Mouse (Mus musculus) forebrain, embryonic 15.5 days (tissue): ENCODE measurements around the gene Cryab. TPM values are rescaled to one million over a fixed set of nuclear protein-coding genes. Genes with fewer than 3 reads are reported as not detected.
A peak's percentile ranks its signal among the peaks of the same experiment; 100 is the strongest.

Source experiments
- ATAC-seq: fragments of 200-750 bp; cut with Nextera tagmentation; replicated peaks from 2 replicates; pipeline ENCODE4 v1.8.0; 2017; ENCODE audit warnings: mild to moderate bottlenecking, moderate TSS enrichment, moderate library complexity
- H3K27ac ChIP-seq: fragments of 300-500 bp; sonication (generic); replicated peaks from 2 replicates; pipeline ENCODE4 v1.5.1; 2015; ENCODE audit warnings: mild to moderate bottlenecking, inconsistent platforms
- H3K27me3 ChIP-seq: fragments of 300-500 bp; sonication (generic); 2 replicates; pipeline ENCODE4 v1.6.1; 2015; ENCODE audit warnings: inconsistent platforms
- H3K36me3 ChIP-seq: fragments of 300-500 bp; sonication (generic); 2 replicates; pipeline ENCODE4 v1.6.1; 2015; ENCODE audit warnings: mild to moderate bottlenecking, inconsistent platforms
- H3K4me1 ChIP-seq: fragments of 300-500 bp; sonication (generic); 2 replicates; pipeline ENCODE4 v1.6.1; 2015; ENCODE audit warnings: inconsistent platforms
- H3K4me2 ChIP-seq: fragments of 300-500 bp; sonication (generic); replicated peaks from 2 replicates; pipeline ENCODE4 v1.6.1; 2015; ENCODE audit warnings: mild to moderate bottlenecking, inconsistent platforms
- H3K4me3 ChIP-seq: fragments of 300-500 bp; sonication (generic); 2 replicates; pipeline ENCODE4 v1.5.1; 2015; ENCODE audit warnings: mild to moderate bottlenecking, inconsistent platforms
- H3K9ac ChIP-seq: fragments of 300-500 bp; sonication (generic); replicated peaks from 2 replicates; pipeline ENCODE4 v1.6.1; 2015; ENCODE audit warnings: mild to moderate bottlenecking, inconsistent platforms
- H3K9me3 ChIP-seq: fragments of 300-500 bp; sonication (generic); 2 replicates; pipeline ENCODE4 v1.6.1; 2016; ENCODE audit warnings: inconsistent platforms
- WGBS: fragments of 180-500 bp; shearing (Covaris S2); methylation state at CpG from one replicate; pipeline ENCODE4 v1.1.7; 2015; ENCODE audit warnings: mixed read lengths; 5-methylcytosine and 5-hydroxymethylcytosine counted together
- polyA plus RNA-seq: library from polyadenylated mRNA; unstranded; fragments of >200 nt; fragmentation: Nextera tagmentation; extraction: Ambion mirVana; gene quantifications from 2 replicates; pipeline ENCODE4 v1.2.1, GENCODE M21; 2015

The Cryab gene
- polyA plus RNA-seq, 1 experiment from 2014 or later = 14.1 TPM

DNA sequence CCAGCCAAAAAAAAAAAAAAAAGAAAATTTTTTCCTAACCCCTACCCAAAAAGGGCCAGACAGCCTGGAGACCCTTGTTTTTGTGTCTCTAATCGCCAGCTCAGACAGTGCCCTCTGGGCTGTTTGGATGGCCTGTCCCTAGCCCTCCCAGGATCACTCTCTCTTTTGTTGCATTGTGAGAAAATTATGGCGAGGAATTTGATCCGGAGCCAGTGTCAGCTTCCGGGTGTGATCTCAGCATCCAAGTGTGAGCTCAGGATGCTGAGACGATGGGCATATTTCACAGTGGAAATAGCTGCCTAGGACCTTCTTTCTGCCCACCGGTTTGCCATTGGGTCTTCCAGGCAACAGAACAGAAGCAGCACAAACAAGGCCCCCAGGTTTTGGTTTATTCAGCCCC, 419 bp upstream of the Cryab start:
- Histone ChIP-seq H3K9me3 (no peaks in the 10 kb centered on the region), H3K4me1 (peaks cover 11% of the 10 kb centered on the region), H3K27ac (no peak overlapping the region), H3K36me3 (no peaks in the 10 kb centered on the region), H3K4me2 (no peak overlapping the region), H3K9ac (no peak overlapping the region), H3K4me3 (no peak overlapping the region), H3K27me3 (peaks cover 5% of the 10 kb centered on the region; the same call in 1 of the 2 replicates)
- no peak for ATAC-seq
- WGBS = 56% methylated on average over 6 of the region's 6 CpGs

- Histone ChIP-seq H3K4me1 (peaks cover 11% of the 10 kb centered on the region), H3K9me3 (no peaks in the 10 kb centered on the region), H3K36me3 (no peaks in the 10 kb centered on the region), H3K4me3 (no peak within 1 kb of the TSS), H3K27me3 (no peaks in the 10 kb centered on the region), H3K27ac (no peak within 1 kb of the TSS), H3K9ac (no peak within 1 kb of the TSS), H3K4me2 (no peak within 1 kb of the TSS)
- 64% methylated on average over 14 of the region's 14 CpGs for WGBS
- ATAC-seq = no peak
Observed at GRCm38 (mm10) chr9:50752054-50752602, 1.0 kb downstream of the Cryab start, which contains the start of gene Hspb2. Gene Hspb2 (minus strand): TSS chr9:50752354.

- H3K27me3 ChIP-seq = no peaks in the 10 kb centered on the region
- no peak overlapping the region for H3K27ac ChIP-seq
- H3K9me3 ChIP-seq = no peaks in the 10 kb centered on the region
- no peaks in the 10 kb centered on the region for H3K36me3 ChIP-seq
- ATAC-seq = no peak
- no peak overlapping the region for H3K4me2 ChIP-seq
- 72% methylated on average over 17 of the region's 17 CpGs for WGBS
- no peak overlapping the region for H3K9ac ChIP-seq
- no peak overlapping the region for H3K4me3 ChIP-seq
- peaks cover 11% of the 10 kb centered on the region for H3K4me1 ChIP-seq
Observed at GRCm38 (mm10) chr9:50752784-50753615, 1.9 kb downstream of the Cryab start.

GRCm38 (mm10) chr9:50753947-50754346, 2.8 kb downstream of the Cryab start:
- Histone ChIP-seq H3K36me3 (no peaks in the 10 kb centered on the region), H3K27ac (no peak overlapping the region), H3K4me3 (no peak overlapping the region), H3K9ac (no peak overlapping the region), H3K4me1 (peaks cover 11% of the 10 kb centered on the region), H3K4me2 (no peak overlapping the region), H3K9me3 (no peaks in the 10 kb centered on the region), H3K27me3 (no peaks in the 10 kb centered on the region)
- WGBS = 75% methylated on average over 7 of the region's 7 CpGs
- ATAC-seq = no peak

DNA sequence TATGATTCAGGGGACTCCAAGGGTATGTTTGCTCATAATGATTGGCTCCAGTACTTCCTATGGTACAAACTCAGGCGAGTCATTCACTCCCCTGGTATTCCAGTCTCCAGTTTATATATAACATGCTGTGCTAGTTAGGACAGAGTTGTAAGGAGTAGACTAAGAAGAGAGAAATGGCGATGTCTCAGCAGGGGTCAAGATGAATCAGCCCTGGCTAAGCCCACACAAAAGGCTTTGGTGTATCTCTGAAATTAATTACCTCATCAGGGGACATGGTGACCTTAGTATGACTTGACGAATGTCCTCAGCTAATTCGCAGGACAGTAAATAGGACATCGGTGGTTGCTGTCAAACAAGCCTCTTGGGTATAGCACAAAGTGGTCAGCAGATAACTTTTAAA, 5.6 kb downstream of the Cryab start:
- no peaks in the 10 kb centered on the region for H3K9me3 ChIP-seq
- H3K27ac ChIP-seq = no peak overlapping the region
- no peak for ATAC-seq
- H3K4me2 ChIP-seq = no peak overlapping the region
- peaks cover 11% of the 10 kb centered on the region for H3K4me1 ChIP-seq
- no peak overlapping the region for H3K9ac ChIP-seq
- H3K4me3 ChIP-seq = no peak overlapping the region
- 44% methylated on average over 5 of the region's 5 CpGs for WGBS
- H3K27me3 ChIP-seq = no peaks in the 10 kb centered on the region
- no peaks in the 10 kb centered on the region for H3K36me3 ChIP-seq

DNA sequence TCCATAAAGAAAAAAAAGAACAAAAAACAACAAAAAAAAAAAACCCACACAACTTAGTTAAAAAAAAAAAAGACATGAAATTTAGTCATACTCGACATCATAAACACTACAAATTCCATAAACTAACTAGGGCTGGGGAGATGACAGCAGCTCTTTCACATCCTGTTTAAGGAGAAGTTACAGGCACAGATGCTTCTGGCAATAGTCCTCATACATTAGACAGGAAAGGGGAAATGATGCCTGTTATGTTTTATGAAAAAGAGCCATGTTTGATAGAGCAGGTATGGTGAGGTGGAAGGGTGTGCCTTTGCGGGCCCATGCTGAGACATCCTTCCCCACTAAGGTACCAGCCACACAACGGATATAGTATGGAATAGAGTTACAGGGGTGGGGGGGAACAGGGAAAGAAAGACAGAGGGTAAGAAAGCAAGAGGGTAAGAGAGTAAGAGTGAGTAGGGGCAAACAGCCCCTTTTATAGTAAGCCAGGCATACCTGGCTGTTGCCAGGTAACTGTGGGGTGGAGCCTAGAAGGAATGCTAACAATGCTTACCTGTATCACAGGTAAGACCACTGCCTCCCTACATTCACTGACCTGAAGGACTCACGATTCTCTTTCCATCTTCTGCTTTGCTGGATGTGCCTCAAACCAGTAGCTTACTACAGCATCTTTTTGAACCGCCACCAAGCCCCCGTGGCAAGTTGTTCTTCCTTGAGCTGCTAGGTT, 10.6 kb downstream of the Cryab start:
- Histone ChIP-seq H3K4me1 (no peaks in the 10 kb centered on the region), H3K9ac (no peak overlapping the region), H3K4me2 (no peak overlapping the region), H3K27me3 (no peaks in the 10 kb centered on the region), H3K36me3 (0 out of 2 replicates have a peak, but pooled peaks cover 3% of the 10 kb centered on the region), H3K27ac (no peak overlapping the region), H3K9me3 (no peaks in the 10 kb centered on the region), H3K4me3 (no peak overlapping the region)
- 68% methylated on average over 6 of the region's 6 CpGs for WGBS
- ATAC-seq = no peak

DNA sequence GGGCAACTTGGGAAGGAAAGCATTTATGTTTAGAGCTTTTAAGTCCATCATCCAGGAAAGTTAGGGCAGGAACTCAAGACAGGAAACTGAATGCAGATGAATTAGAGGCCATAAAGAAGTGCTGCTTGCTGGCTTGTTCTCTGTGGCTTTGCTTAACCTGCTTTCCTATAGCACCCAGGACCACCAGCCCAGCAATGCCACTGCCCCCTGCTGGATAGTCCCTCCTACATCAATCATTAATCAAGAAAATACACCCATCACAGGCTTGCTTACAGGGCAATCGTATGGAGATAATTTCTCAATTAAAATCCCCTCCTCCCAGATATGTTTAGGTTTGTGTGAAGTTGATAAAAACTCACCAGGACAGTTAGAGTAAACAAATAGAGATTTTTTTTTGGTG, 12.2 kb downstream of the Cryab start:
- H3K4me2 ChIP-seq = no peak overlapping the region
- H3K4me1 ChIP-seq = peaks cover 8% of the 10 kb centered on the region; the same call in 1 of the 2 replicates
- no peak for ATAC-seq
- no peaks in the 10 kb centered on the region for H3K27me3 ChIP-seq
- H3K9me3 ChIP-seq = no peaks in the 10 kb centered on the region
- no peak overlapping the region for H3K27ac ChIP-seq
- 0 out of 2 replicates have a peak, but pooled peaks cover 3% of the 10 kb centered on the region for H3K36me3 ChIP-seq
- WGBS = 68% methylated on average over 1 of the region's 1 CpGs
- no peak overlapping the region for H3K9ac ChIP-seq
- H3K4me3 ChIP-seq = no peak overlapping the region

GRCm38 (mm10) chr9:50767531-50768106, 16.5 kb downstream of the Cryab start:
- Histone ChIP-seq H3K4me1 (peaks cover 21% of the 10 kb centered on the region; the same call in 1 of the 2 replicates), H3K4me2 (peak overlapping the region; percentile 76), H3K9me3 (no peaks in the 10 kb centered on the region), H3K27me3 (no peaks in the 10 kb centered on the region), H3K36me3 (0 out of 2 replicates have a peak, but pooled peaks cover 3% of the 10 kb centered on the region), H3K27ac (peak overlapping the region; percentile 95), H3K9ac (peak overlapping the region; percentile 76), H3K4me3 (peak overlapping the region; percentile 71)
- 6% methylated on average over 17 of the region's 17 CpGs for WGBS
- ATAC-seq = no peak; the same call in none of the 2 replicates

- peak within 1 kb of the TSS; percentile 76 for H3K9ac ChIP-seq
- H3K9me3 ChIP-seq = no peaks in the 10 kb centered on the region
- WGBS = 4% methylated on average over 59 of the region's 59 CpGs
- 0 out of 2 replicates have a peak, but pooled peaks cover 3% of the 10 kb centered on the region for H3K36me3 ChIP-seq
- peak within 1 kb of the TSS; percentile 95 for H3K27ac ChIP-seq
- peak; percentile 95 for ATAC-seq
- peaks cover 21% of the 10 kb centered on the region; the same call in 1 of the 2 replicates for H3K4me1 ChIP-seq
- no peaks in the 10 kb centered on the region for H3K27me3 ChIP-seq
- H3K4me3 ChIP-seq = peak within 1 kb of the TSS; percentile 71
- H3K4me2 ChIP-seq = peak within 1 kb of the TSS; percentile 76
Observed at GRCm38 (mm10) chr9:50768107-50769002, 17.2 kb downstream of the Cryab start, which contains the start of gene Fdxacb1. Gene Fdxacb1 (plus strand): TSS chr9:50768236.

DNA sequence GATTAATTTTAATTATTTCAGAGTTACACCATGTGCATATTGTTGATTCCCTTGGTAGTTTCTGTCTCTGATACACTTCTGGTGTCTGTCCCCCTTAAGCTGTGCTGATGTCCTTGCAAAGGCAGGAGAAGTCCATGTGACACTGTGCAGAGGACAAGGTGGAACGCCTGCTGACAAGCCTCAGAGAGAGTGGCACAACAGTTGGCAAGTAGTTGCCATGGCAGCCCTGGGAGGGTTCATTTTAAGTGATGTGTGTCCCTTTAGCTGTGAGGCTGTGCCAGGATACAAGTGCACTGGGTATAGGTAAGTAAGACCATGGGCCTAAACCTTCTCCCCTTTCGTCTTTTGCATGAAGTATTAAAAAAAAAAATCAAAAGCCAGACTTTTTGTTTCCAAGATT, 18.9 kb downstream of the Cryab start:
- H3K9me3 ChIP-seq = no peaks in the 10 kb centered on the region
- no peaks in the 10 kb centered on the region for H3K27me3 ChIP-seq
- 82% methylated on average over 2 of the region's 2 CpGs for WGBS
- H3K27ac ChIP-seq = no peak overlapping the region
- H3K36me3 ChIP-seq = no peaks in the 10 kb centered on the region
- H3K9ac ChIP-seq = no peak overlapping the region
- no peak overlapping the region for H3K4me3 ChIP-seq
- H3K4me2 ChIP-seq = no peak overlapping the region
- H3K4me1 ChIP-seq = peaks cover 32% of the 10 kb centered on the region
- no peak for ATAC-seq

- 77% methylated on average over 4 of the region's 4 CpGs for WGBS
- Histone ChIP-seq H3K4me2 (peak overlapping the region; percentile 78), H3K36me3 (peaks cover 7% of the 10 kb centered on the region), H3K4me1 (peaks cover 31% of the 10 kb centered on the region), H3K27me3 (no peaks in the 10 kb centered on the region), H3K4me3 (peak overlapping the region; percentile 94), H3K27ac (peak overlapping the region; percentile 94; the same call in 1 of the 2 replicates), H3K9ac (0 out of 2 replicates have a peak overlapping the region, but pooled peaks have one; percentile 16), H3K9me3 (no peaks in the 10 kb centered on the region)
- ATAC-seq = no peak
Observed at GRCm38 (mm10) chr9:50774026-50774462, 22.9 kb downstream of the Cryab start.
